In the genomic region with DNA sequence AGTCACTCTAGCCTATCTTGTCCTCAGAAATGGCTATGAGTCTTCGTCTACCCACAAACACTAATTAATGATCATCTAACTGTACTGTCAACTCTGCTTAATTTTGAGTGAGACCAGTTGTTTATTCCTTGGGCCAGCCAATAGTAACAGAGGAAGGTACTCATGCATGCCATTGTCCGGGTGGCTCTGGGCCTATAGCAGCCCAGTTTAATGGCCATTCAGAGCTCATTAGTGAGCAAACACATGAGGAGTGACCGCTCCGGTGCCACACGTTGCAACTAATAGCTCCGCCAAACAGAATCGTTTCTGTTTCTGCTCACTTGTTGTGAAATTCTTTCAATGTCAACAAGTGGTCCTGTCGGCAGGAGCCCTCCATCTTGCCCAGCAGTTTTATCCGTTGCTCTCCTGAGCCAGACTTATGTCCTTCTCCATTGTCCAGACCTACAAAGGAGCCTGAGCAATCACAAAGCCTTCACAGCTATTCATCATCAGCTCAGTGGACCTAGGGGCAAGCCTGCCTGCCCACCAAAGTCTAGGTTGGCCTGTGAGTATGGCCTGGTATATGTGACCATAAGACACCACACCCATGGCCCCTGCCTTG, we compare ENCODE assay signal across 27 mouse cellular contexts.
DNase-seq lines count a peak whose midpoint lies in the region; ATAC-seq lines count a peak whose summit lies in the region.
"Had no signal": no experiment of that assay in that cellular context is flagged by ENCODE, and none has a peak within 500 bp of the region (broad histone marks: within the 10 kb centered on the region; RNA-seq: fewer than 3 reads in every experiment).

No protein-coding gene starts in this region.

- ATAC-seq in midbrain, embryonic 11.5 days (ENCODE audit: low FRiP score) = no peak
- peak; percentile 68 for ATAC-seq in forebrain, embryonic 14.5 days
- ATAC-seq: hindbrain, embryonic 16.5 days; liver, embryonic 12.5 days; liver, postnatal 0 days; midbrain, embryonic 15.5 days had no signal

- H3K27ac ChIP-seq in midbrain, embryonic 11.5 days (ENCODE audit: low read depth, low read length) = no peak overlapping the region
- H3K27ac ChIP-seq in midbrain, embryonic 10.5 days (replicated peaks) = no peak overlapping the region
- H3K27ac ChIP-seq in forebrain, embryonic 14.5 days (ENCODE audit: low read depth, low read length) = no peak overlapping the region
- H3K27ac ChIP-seq: heart, embryonic 10.5 days; heart, embryonic 15.5 days; layer of hippocampus, adult 2 months; left cerebral cortex, adult 2 months; liver, embryonic 12.5 days; macrophage; midbrain, embryonic 15.5 days; neural tube, embryonic 12.5 days; stomach, postnatal 0 days had no signal

- no peaks in the 10 kb centered on the region for H3K9me3 ChIP-seq in midbrain, embryonic 11.5 days (ENCODE audit: control insufficient read depth, low read length)
- no peaks in the 10 kb centered on the region for H3K9me3 ChIP-seq in midbrain, embryonic 10.5 days (replicated peaks)
- no peaks in the 10 kb centered on the region for H3K9me3 ChIP-seq in forebrain, embryonic 14.5 days (replicated peaks; ENCODE audit: control insufficient read depth, low read length)
- H3K9me3 ChIP-seq: heart, embryonic 10.5 days; heart, embryonic 15.5 days; liver, embryonic 12.5 days; midbrain, embryonic 15.5 days; neural tube, embryonic 12.5 days had no signal

- WGBS in midbrain, embryonic 11.5 days = 81% methylated on average over 9 of the region's 9 CpGs
- 81% methylated on average over 9 of the region's 9 CpGs for WGBS in midbrain, embryonic 10.5 days
- WGBS in forebrain, embryonic 14.5 days = 27% methylated on average over 9 of the region's 9 CpGs

- DNase-seq in embryo, embryonic 10.5 days (ENCODE audit: low spot score) = peak; percentile 10
- DNase-seq in embryo, embryonic 11 days = no peak
- peak; percentile 45 for DNase-seq in midbrain, embryonic 11.5 days (ENCODE audit: low spot score, missing footprints)
- no peak for DNase-seq in midbrain, embryonic 10.5 days (ENCODE audit: low spot score)
- peak; percentile 48 for DNase-seq in forebrain, embryonic 14.5 days (ENCODE audit: low spot score)
- peak; percentile 99 for DNase-seq in retina, postnatal 1 day
- no peak for DNase-seq in lung, postnatal 4 days
- DNase-seq in ovary, postnatal 14 days (ENCODE audit: low spot score) = no peak
- DNase-seq: adrenal gland, postnatal 25 days; cerebellum, adult 2 months; cerebellum, postnatal 14 days; kidney, adult 18-20 months; kidney, postnatal 36 days; liver, postnatal 0 days; right cerebral cortex, postnatal 4 days; thymus, adult 18-20 months; thymus, postnatal 25 days had no signal

- H3K4me2 ChIP-seq in midbrain, embryonic 11.5 days = no peak overlapping the region
- no peak overlapping the region for H3K4me2 ChIP-seq in forebrain, embryonic 14.5 days (ENCODE audit: low read length)
- H3K4me2 ChIP-seq: heart, embryonic 15.5 days; liver, embryonic 12.5 days; midbrain, embryonic 15.5 days; neural tube, embryonic 12.5 days had no signal

- no peaks in the 10 kb centered on the region for H3K27me3 ChIP-seq in midbrain, embryonic 11.5 days (ENCODE audit: control insufficient read depth, insufficient read depth, low read length)
- H3K27me3 ChIP-seq in midbrain, embryonic 10.5 days (ENCODE audit: low read depth, poor library complexity, severe bottlenecking) = 0 out of 2 replicates have a peak, but pooled peaks cover 4% of the 10 kb centered on the region
- H3K27me3 ChIP-seq in forebrain, embryonic 14.5 days (replicated peaks; ENCODE audit: control insufficient read depth, insufficient read depth, low read length) = no peaks in the 10 kb centered on the region
- H3K27me3 ChIP-seq: heart, embryonic 15.5 days; liver, embryonic 12.5 days; midbrain, embryonic 15.5 days; neural tube, embryonic 12.5 days had no signal

- H3K36me3 ChIP-seq in midbrain, embryonic 11.5 days (ENCODE audit: control insufficient read depth, insufficient read depth, low read length) = no peaks in the 10 kb centered on the region
- H3K36me3 ChIP-seq in midbrain, embryonic 10.5 days = no peaks in the 10 kb centered on the region
- H3K36me3 ChIP-seq in forebrain, embryonic 14.5 days (ENCODE audit: control insufficient read depth, insufficient read depth, low read length) = no peaks in the 10 kb centered on the region
- H3K36me3 ChIP-seq: heart, embryonic 10.5 days; heart, embryonic 15.5 days; liver, embryonic 12.5 days; midbrain, embryonic 15.5 days; neural tube, embryonic 12.5 days had no signal

- no peak overlapping the region for H3K4me3 ChIP-seq in midbrain, embryonic 11.5 days (ENCODE audit: low read depth, low read length)
- no peak overlapping the region for H3K4me3 ChIP-seq in midbrain, embryonic 10.5 days
- H3K4me3 ChIP-seq in forebrain, embryonic 14.5 days (ENCODE audit: low read depth, low read length) = no peak overlapping the region
- H3K4me3 ChIP-seq: heart, embryonic 10.5 days; heart, embryonic 15.5 days; layer of hippocampus, adult 2 months; left cerebral cortex, adult 2 months; liver, embryonic 12.5 days; midbrain, embryonic 15.5 days; neural tube, embryonic 12.5 days had no signal

- H3K9ac ChIP-seq in midbrain, embryonic 11.5 days (ENCODE audit: low read length) = no peak overlapping the region
- no peak overlapping the region for H3K9ac ChIP-seq in forebrain, embryonic 14.5 days (ENCODE audit: low read length)
- H3K9ac ChIP-seq: heart, embryonic 15.5 days; liver, embryonic 12.5 days; liver, postnatal 0 days; midbrain, embryonic 15.5 days; neural tube, embryonic 12.5 days had no signal

- no peaks in the 10 kb centered on the region; the same call in 1 of the 2 replicates for H3K4me1 ChIP-seq in midbrain, embryonic 11.5 days (ENCODE audit: control insufficient read depth, insufficient read depth, low read length)
- H3K4me1 ChIP-seq in midbrain, embryonic 10.5 days = peaks cover 7% of the 10 kb centered on the region
- H3K4me1 ChIP-seq in forebrain, embryonic 14.5 days (ENCODE audit: control insufficient read depth, insufficient read depth, low read length) = peaks cover 6% of the 10 kb centered on the region
- H3K4me1 ChIP-seq: heart, embryonic 10.5 days; heart, embryonic 15.5 days; liver, embryonic 12.5 days; midbrain, embryonic 15.5 days; neural tube, embryonic 12.5 days had no signal

Comparison
In these comparisons a context has a peak if more than half of its experiments do, and no peak if none do; other contexts are left out.
1. DNase-seq: peak in embryo, embryonic 10.5 days (single experiment), midbrain, embryonic 11.5 days (single experiment), forebrain, embryonic 14.5 days (single experiment) and retina, postnatal 1 day (single experiment); none in embryo, embryonic 11 days (single experiment), midbrain, embryonic 10.5 days (single experiment), lung, postnatal 4 days (0 of 2) and ovary, postnatal 14 days (single experiment).